Mouse (Mus musculus) kidney, embryonic 15.5 days (tissue): ENCODE data around the gene Marcks. TPM values are rescaled to one million over a fixed set of nuclear protein-coding genes. Genes with fewer than 3 reads are reported as not detected.

Experiments
- ATAC-seq: fragments of 200-750 bp; cut with Nextera tagmentation; replicated peaks from 2 replicates; pipeline ENCODE4 v1.8.0; 2017; ENCODE audit warnings: moderate TSS enrichment; ENCODE audit not compliant: low FRiP score
- H3K27ac ChIP-seq: fragments of 300-500 bp; sonication (generic); 2 replicates; pipeline ENCODE4 v1.5.1; 2015; ENCODE audit warnings: mild to moderate bottlenecking, inconsistent platforms
- H3K27me3 ChIP-seq: fragments of 300-500 bp; sonication (generic); 2 replicates; pipeline ENCODE4 v1.6.1; 2015; ENCODE audit warnings: inconsistent platforms
- H3K36me3 ChIP-seq: fragments of 300-500 bp; sonication (generic); 2 replicates; pipeline ENCODE4 v1.6.1; 2015; ENCODE audit warnings: inconsistent platforms
- H3K4me1 ChIP-seq: fragments of 300-500 bp; sonication (generic); 2 replicates; pipeline ENCODE4 v1.6.1; 2015; ENCODE audit warnings: inconsistent platforms
- H3K4me2 ChIP-seq: fragments of 300-500 bp; sonication (generic); 2 replicates; pipeline ENCODE4 v1.6.1; 2015; ENCODE audit warnings: moderate library complexity, mild to moderate bottlenecking, inconsistent platforms
- H3K4me3 ChIP-seq: fragments of 300-500 bp; sonication (generic); replicated peaks from 2 replicates; pipeline ENCODE4 v1.5.1; 2015; ENCODE audit warnings: mild to moderate bottlenecking, inconsistent platforms
- H3K9ac ChIP-seq: fragments of 300-500 bp; sonication (generic); 2 replicates; pipeline ENCODE4 v1.6.1; 2015; ENCODE audit warnings: mild to moderate bottlenecking, inconsistent platforms
- H3K9me3 ChIP-seq: fragments of 300-500 bp; sonication (generic); replicated peaks from 2 replicates; pipeline ENCODE4 v1.6.1; 2016; ENCODE audit warnings: inconsistent platforms
- WGBS: fragments of 180-500 bp; shearing (Covaris S2); methylation state at CpG from one replicate; pipeline ENCODE4 v1.1.7; 2015; ENCODE audit warnings: mixed read lengths; 5-methylcytosine and 5-hydroxymethylcytosine counted together
- polyA plus RNA-seq: library from polyadenylated mRNA; unstranded; fragments of >200 nt; fragmentation: Nextera tagmentation; extraction: Ambion mirVana; gene quantifications from 2 replicates; pipeline ENCODE4 v1.2.1, GENCODE M21; 2015

Gene Marcks
- 102 and 104 TPM in 2 replicates for polyA plus RNA-seq

DNA sequence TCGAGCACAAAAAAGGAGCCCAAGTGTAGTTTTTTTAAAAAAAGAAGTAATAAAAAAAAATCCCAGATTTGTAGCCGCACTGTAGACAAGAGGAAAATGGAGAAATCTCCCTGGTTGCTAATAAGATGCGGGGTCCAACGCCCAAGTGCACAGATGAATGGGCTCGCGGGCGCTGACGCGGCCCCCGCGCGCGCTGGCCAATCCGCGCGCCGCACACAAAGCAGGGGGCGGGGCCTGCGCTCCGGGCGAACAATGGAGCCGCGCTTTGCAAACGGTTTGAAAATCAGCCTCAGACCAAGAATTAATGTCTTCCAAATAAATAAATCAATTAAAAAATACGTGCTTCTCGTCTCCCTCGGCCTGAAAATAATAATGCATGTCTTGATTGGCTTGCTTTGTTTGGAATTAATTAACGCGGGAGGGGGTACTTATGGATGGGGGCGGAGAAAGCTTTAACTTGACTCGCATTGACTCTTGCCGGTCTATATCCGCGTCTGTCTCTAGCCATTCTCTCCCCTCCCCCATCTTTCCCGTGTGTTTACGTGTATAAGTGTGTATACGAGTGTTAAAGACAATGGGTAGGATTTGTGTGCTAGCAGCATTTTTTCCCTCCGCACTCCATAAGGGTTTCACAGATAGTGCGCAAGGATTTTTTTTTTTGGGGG is at the start of gene Marcks:
Marcks (minus strand) TSS at position 143 of the 665 bp plus-strand sequence.
- Histone ChIP-seq H3K36me3 (peaks cover 10% of the 10 kb centered on the region), H3K4me1 (peaks cover 12% of the 10 kb centered on the region), H3K9me3 (no peaks in the 10 kb centered on the region), H3K9ac (peak within 1 kb of the TSS; percentile 92), H3K4me2 (peak within 1 kb of the TSS; percentile 90), H3K27me3 (no peaks in the 10 kb centered on the region), H3K27ac (peak within 1 kb of the TSS; percentile 99), H3K4me3 (peak within 1 kb of the TSS; percentile 86)
- WGBS = under 1% methylated on average over 39 of the region's 39 CpGs
- ATAC-seq = peak; percentile 55

DNA sequence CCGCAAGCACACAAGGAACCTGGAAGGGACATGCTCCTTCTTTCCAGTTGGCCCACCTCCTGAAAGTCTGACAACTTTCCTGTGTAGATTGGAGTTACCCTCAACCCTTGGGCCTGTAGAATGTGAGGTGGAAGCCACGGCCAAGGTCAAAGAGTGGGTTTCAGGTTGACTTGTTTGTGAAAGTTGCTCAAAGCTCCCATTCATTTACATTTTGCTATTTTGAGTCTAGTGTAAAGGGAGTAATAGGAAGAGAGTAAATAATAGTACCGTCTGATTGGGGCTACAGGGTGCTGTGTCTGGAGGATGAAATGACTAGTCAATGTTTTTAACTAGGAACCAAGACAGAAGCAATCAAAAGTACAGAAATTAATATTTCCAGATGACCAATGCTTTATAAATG is 38.4 kb upstream of the Marcks start:
- no peak overlapping the region for H3K4me3 ChIP-seq
- no peak overlapping the region for H3K27ac ChIP-seq
- no peaks in the 10 kb centered on the region for H3K9me3 ChIP-seq
- 98% methylated on average over 3 of the region's 3 CpGs for WGBS
- H3K4me2 ChIP-seq = no peak overlapping the region
- H3K9ac ChIP-seq = no peak overlapping the region
- no peaks in the 10 kb centered on the region for H3K4me1 ChIP-seq
- no peaks in the 10 kb centered on the region for H3K36me3 ChIP-seq
- H3K27me3 ChIP-seq = no peaks in the 10 kb centered on the region
- ATAC-seq = no peak

DNA sequence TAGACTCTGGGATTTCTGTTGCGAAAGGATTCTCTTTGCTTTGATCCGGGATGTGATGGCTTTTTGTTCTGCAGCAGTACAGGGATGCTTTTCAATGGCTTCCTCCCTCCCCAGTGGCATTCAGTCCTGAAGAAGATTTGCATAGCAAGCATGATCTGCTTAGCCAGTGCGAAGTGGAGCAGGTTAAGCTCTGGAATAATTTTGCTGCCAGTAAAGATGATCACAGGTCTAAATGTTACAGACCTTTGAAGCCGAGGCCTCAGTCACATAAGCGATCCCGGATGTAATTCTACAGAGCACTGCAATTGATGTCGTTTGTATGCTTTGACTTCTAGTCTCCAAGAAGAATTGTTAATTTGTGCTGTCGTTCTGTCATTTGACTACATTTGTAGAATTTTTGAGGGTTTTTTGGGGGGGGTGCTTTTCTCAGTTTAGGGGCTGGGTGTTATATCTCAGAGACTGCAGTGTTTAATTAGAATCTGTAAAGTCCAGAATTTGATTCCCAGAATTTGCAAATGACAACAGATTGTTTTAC is 33.8 kb upstream of the Marcks start:
- 0 out of 2 replicates have a peak, but pooled peaks cover 3% of the 10 kb centered on the region for H3K4me1 ChIP-seq
- no peak overlapping the region for H3K9ac ChIP-seq
- H3K36me3 ChIP-seq = no peaks in the 10 kb centered on the region
- no peak overlapping the region for H3K4me2 ChIP-seq
- 76% methylated on average over 8 of the region's 8 CpGs for WGBS
- ATAC-seq = no peak
- H3K27ac ChIP-seq = no peak overlapping the region
- H3K9me3 ChIP-seq = no peaks in the 10 kb centered on the region
- no peaks in the 10 kb centered on the region for H3K27me3 ChIP-seq
- no peak overlapping the region for H3K4me3 ChIP-seq

DNA sequence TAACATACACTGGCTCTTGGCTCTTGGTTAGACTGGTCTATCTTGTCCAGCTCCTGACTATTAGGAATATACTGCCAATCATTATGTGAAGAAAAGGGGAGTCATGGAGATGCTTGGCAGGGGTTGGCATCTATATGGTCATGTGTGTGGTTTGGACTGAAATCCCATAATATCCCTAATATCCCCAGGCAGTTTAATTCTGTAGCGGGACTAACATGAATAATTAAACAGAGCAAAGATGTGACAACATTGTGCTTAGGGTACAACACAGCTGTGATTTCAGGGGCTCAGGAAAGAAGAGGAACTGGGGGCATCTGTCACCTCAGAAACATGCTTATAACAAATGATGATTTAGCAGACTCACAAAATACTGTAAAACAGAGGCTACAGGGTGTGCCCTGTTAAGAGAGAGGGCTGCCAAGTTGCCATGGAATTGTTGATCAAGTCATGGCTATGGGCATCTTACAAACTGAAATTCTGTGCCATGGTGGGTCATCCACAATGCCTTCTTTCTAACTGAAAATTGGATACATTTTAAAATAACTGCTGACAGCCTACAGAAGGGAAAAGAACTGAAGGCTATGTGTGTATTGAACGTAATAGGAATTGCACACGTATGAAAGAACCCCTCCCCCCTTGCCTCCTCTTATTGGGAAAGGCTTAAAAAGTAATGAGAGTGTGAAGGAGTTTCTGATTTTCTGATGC is 33.1 kb upstream of the Marcks start:
- no peak for ATAC-seq
- 82% methylated on average over 3 of the region's 3 CpGs for WGBS
- H3K4me3 ChIP-seq = no peak overlapping the region
- H3K4me2 ChIP-seq = no peak overlapping the region
- no peaks in the 10 kb centered on the region for H3K9me3 ChIP-seq
- no peaks in the 10 kb centered on the region for H3K36me3 ChIP-seq
- H3K27ac ChIP-seq = no peak overlapping the region
- 0 out of 2 replicates have a peak, but pooled peaks cover 3% of the 10 kb centered on the region for H3K4me1 ChIP-seq
- no peaks in the 10 kb centered on the region for H3K27me3 ChIP-seq
- no peak overlapping the region for H3K9ac ChIP-seq

DNA sequence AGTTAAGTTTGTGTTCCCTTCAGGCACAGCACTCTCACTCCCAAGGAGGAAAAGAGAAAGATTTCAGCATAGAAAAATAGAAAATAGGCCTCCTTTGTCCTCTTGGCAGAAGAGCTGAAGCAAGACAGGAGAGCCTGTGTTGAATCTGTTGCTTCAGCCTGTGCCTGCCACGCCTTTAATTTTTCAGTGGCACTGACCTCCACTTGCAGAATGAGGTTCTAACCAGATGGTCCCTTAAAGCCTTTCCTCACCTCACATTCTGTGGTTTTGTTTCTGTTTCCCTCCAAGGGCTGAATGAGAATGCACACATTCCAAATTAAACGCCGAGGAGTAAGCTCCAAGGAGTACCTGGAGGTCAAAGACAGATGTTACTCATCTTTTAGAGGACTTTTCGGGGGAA is 32.2 kb upstream of the Marcks start:
- WGBS = 62% methylated on average over 4 of the region's 4 CpGs
- Histone ChIP-seq H3K9me3 (no peaks in the 10 kb centered on the region), H3K4me2 (no peak overlapping the region), H3K4me1 (0 out of 2 replicates have a peak, but pooled peaks cover 3% of the 10 kb centered on the region), H3K9ac (no peak overlapping the region), H3K27ac (no peak overlapping the region), H3K27me3 (no peaks in the 10 kb centered on the region), H3K36me3 (no peaks in the 10 kb centered on the region), H3K4me3 (no peak overlapping the region)
- no peak for ATAC-seq

DNA sequence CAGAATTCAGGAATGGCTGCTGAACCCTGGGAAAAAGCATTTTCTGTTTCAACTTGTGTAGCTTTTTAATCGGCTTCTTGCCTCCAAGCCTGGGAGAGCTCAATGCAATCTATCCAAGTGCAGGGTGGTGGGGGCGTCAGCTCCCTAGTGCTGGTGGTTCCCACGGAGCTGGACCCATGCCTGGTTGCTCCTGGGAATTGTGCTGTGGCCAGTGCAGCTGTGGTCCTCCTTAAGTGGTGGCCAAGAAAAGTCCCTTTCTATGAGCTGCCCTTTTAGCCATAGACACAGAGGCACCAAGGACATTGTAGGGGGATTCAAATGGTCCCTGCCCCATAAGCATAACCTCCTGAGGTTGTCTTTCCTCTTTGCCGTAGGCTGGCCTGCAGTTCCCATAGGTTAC is 31.7 kb upstream of the Marcks start:
- H3K9me3 ChIP-seq = no peaks in the 10 kb centered on the region
- no peak overlapping the region for H3K27ac ChIP-seq
- H3K36me3 ChIP-seq = no peaks in the 10 kb centered on the region
- no peak for ATAC-seq
- no peak overlapping the region for H3K4me3 ChIP-seq
- no peak overlapping the region for H3K4me2 ChIP-seq
- no peaks in the 10 kb centered on the region for H3K27me3 ChIP-seq
- WGBS = 75% methylated on average over 4 of the region's 4 CpGs
- H3K4me1 ChIP-seq = 0 out of 2 replicates have a peak, but pooled peaks cover 3% of the 10 kb centered on the region
- no peak overlapping the region for H3K9ac ChIP-seq

DNA sequence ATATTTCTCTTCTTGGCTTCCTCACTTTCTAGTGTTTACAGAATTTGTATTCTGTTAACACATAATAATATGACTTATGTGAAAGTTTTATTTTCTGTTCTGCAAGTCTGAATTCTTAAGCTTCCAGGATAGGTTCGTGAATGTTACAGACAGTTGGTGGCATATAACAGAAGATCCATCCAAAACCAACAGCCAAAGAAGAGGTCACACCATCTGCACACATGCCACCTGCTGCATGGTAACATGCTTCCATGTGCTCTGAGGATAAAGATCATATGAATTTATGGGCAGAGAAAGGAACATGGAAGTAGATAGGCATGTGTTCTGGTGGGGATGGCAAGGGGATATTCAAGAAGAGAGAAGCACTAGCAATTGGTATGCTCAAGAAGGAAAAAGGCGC is 28.8 kb upstream of the Marcks start:
- no peak overlapping the region for H3K27ac ChIP-seq
- H3K4me3 ChIP-seq = no peak overlapping the region
- no peaks in the 10 kb centered on the region for H3K9me3 ChIP-seq
- H3K4me2 ChIP-seq = no peak overlapping the region
- no peaks in the 10 kb centered on the region for H3K36me3 ChIP-seq
- no peak overlapping the region for H3K9ac ChIP-seq
- 0 out of 2 replicates have a peak, but pooled peaks cover 3% of the 10 kb centered on the region for H3K4me1 ChIP-seq
- H3K27me3 ChIP-seq = no peaks in the 10 kb centered on the region
- ATAC-seq = no peak
- WGBS = 87% methylated on average over 2 of the region's 2 CpGs

DNA sequence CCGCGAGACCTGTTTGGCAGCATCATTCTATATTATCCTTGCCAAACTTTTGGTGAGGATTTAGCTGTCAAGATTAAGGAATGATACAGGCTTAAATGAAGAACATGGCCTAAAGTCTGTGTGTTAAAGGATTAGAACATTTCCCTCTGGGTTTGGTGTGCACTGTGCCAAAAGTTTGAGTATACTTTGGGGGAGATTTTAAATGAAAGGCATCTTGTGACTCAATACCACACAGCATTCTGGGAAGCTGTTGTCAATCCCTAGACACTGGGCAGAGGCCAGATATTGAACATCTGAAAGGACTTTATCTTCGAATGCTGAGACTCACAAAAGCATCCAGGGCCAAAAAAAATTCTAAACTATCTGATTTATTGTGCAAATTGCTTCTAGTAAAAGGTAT is 21.0 kb upstream of the Marcks start:
- H3K4me2 ChIP-seq = no peak overlapping the region
- H3K27me3 ChIP-seq = no peaks in the 10 kb centered on the region
- no peaks in the 10 kb centered on the region for H3K9me3 ChIP-seq
- H3K4me1 ChIP-seq = peaks cover 4% of the 10 kb centered on the region; the same call in 1 of the 2 replicates
- no peaks in the 10 kb centered on the region for H3K36me3 ChIP-seq
- ATAC-seq = no peak
- no peak overlapping the region for H3K27ac ChIP-seq
- H3K4me3 ChIP-seq = no peak overlapping the region
- WGBS = 75% methylated on average over 3 of the region's 3 CpGs
- H3K9ac ChIP-seq = no peak overlapping the region

DNA sequence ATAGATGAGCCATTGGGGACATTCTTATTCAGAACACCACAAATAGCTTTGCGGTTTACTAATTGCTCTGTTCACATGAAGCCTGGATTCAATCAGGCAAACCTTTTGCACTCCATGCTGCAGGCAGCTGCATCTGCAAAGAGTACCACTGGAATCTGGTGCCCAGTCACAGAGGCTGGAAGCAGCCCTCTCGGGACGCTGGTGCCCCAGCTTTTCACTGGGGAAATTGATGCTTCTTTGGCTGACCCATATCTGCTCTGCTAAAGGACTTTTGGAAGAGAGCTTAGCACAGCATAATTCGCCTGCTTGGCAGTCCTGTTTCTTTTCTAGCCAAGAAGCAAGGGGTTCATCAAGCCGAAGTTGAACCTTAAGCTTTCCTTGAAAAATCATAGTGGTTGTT is 18.4 kb upstream of the Marcks start:
- no peak overlapping the region for H3K4me2 ChIP-seq
- no peak overlapping the region for H3K9ac ChIP-seq
- no peaks in the 10 kb centered on the region for H3K9me3 ChIP-seq
- no peak overlapping the region for H3K4me3 ChIP-seq
- no peak for ATAC-seq
- H3K36me3 ChIP-seq = no peaks in the 10 kb centered on the region
- no peaks in the 10 kb centered on the region for H3K27me3 ChIP-seq
- WGBS = 89% methylated on average over 5 of the region's 5 CpGs
- H3K4me1 ChIP-seq = peaks cover 6% of the 10 kb centered on the region; the same call in 1 of the 2 replicates
- H3K27ac ChIP-seq = no peak overlapping the region

DNA sequence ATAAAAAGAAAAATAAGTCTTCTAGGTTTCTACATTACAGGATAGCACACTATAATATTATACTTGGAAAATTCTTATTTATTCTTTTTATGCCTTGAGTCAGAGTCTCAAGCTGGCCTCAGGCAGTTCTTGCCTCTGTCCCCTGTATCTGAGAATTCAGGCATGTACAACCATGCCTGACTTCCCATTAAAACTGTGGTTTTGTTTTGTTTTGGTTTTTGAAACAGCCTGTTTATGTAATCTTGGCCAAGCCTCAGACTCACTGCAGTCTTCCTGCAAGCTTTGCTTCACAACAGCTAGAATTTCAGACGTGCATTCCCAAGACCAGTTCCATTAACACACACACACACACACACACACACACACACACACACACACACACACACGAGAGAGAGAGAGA is 16.4 kb upstream of the Marcks start:
- 0 out of 2 replicates have a peak overlapping the region, but pooled peaks have one; percentile 74 for H3K27ac ChIP-seq
- no peak for ATAC-seq
- H3K36me3 ChIP-seq = no peaks in the 10 kb centered on the region
- H3K4me3 ChIP-seq = no peak overlapping the region
- H3K9ac ChIP-seq = no peak overlapping the region
- H3K9me3 ChIP-seq = no peaks in the 10 kb centered on the region
- H3K27me3 ChIP-seq = no peaks in the 10 kb centered on the region
- WGBS = 31% methylated on average over 1 of the region's 2 CpGs
- H3K4me1 ChIP-seq = 0 out of 2 replicates have a peak, but pooled peaks cover 2% of the 10 kb centered on the region
- no peak overlapping the region for H3K4me2 ChIP-seq

DNA sequence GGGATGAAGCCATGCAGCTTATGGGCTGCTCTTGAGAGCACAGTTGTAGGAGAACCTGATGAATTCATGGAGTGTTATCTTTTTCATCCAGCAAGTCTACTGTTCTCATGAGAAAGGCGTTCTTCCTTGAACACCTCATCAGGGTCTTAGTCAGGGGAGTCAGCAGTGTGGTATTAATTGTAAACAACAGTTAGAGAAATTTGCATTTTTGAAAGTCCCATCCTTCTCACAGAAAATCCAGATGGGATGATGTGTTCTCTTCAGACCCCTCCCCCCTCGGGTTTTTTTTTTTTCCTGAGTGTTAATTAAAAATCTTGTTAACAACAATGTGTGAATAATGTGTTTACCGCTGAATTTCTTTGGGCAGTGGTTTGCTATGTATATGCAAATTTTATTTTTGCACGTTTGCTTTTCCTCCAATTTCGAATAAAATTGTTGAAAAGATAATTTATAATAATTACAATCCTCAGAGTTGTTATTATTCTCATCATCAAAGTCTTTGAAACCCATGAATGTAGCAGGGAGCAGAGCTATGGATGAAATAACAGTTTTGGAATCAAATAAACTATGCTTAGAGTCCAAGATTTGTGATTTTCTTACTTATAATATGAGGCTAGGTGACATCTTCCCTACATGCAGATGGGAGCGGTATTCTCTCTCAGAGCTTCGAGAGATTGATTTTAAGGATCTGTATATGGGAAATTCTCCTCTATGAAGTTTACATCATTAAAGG is 13.0 kb upstream of the Marcks start:
- no peaks in the 10 kb centered on the region for H3K9me3 ChIP-seq
- H3K4me2 ChIP-seq = no peak overlapping the region
- no peak for ATAC-seq
- H3K27me3 ChIP-seq = no peaks in the 10 kb centered on the region
- no peaks in the 10 kb centered on the region for H3K36me3 ChIP-seq
- H3K4me1 ChIP-seq = 0 out of 2 replicates have a peak, but pooled peaks cover 2% of the 10 kb centered on the region
- WGBS = 89% methylated on average over 7 of the region's 7 CpGs
- no peak overlapping the region for H3K27ac ChIP-seq
- H3K9ac ChIP-seq = no peak overlapping the region
- no peak overlapping the region for H3K4me3 ChIP-seq

DNA sequence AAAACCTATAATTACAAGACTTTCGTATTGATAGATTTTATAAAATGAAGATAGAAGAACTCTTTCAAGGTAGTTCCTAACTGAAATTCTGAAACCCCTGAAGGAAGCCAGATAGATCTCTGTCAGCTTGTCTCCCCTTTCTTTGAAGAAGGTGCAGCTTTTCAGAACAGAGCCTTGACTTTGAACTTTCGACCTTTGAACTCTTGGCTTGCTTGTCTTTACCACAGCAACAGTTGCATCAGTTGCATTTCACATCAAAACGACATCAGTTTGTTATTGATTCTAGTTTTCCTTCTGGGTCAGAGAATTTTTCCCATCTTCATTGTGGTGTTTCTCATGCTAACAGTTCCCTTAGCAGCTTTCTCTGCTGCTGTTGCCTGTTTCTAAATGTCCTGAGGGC is 9.3 kb upstream of the Marcks start:
- Histone ChIP-seq H3K27me3 (no peaks in the 10 kb centered on the region), H3K27ac (no peak overlapping the region), H3K4me3 (no peak overlapping the region), H3K9ac (no peak overlapping the region), H3K36me3 (no peaks in the 10 kb centered on the region), H3K9me3 (no peaks in the 10 kb centered on the region), H3K4me1 (no peaks in the 10 kb centered on the region), H3K4me2 (no peak overlapping the region)
- no peak for ATAC-seq
- WGBS = 66% methylated on average over 3 of the region's 3 CpGs
